Mouse (Mus musculus) CD4-positive naive resting alpha-beta T cell, adult 57 days (primary cell): Measurements from ENCODE around the gene Als2cl. TPM values are rescaled to one million over a fixed set of nuclear protein-coding genes. Genes with fewer than 3 reads are reported as not detected.

Experiments
- total RNA-seq: library from RNA; stranded (reverse); gene quantifications from one replicate; pipeline ENCODE4 v1.2.4, GENCODE M21; 2023

The Als2cl gene
- 526 TPM for total RNA-seq

DNA sequence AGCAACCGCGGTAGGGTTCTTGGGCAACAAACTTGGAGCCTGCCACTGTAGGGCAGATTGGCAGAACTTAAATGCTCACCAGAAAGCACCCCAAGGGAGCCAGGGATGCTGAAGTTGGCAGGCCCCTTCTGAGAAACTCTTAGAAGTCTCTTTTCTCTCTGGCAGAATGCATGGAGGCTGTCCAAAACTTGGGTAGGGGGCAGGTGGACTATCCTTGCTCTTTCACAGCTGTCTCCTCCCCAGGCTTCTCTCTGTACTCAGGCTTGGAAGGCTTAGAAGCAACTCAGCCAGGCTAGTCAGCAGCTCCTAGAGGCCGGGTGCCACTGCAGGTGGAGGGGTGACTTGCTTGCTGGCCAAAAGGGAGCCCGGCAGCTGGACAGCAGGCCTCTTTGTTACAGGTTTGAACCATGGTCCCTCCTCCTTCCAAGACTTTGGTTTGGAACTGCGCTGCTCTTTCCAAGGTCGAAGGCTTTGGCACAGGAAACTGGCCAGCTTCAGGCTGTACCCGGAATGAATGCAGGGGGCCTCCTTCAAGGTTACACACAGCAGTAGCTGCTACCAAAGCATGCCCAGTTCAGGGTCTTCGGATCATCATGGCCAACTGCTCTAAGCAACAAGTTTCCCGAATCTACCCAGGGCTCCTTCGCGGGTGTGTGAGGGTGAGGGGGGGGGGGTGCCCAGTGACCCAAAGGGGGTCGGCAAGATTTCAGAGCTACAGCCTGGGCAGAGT is at the start of gene Als2cl:
Als2cl (plus strand) TSS at position 680 of the 730 bp plus-strand sequence.

DNA sequence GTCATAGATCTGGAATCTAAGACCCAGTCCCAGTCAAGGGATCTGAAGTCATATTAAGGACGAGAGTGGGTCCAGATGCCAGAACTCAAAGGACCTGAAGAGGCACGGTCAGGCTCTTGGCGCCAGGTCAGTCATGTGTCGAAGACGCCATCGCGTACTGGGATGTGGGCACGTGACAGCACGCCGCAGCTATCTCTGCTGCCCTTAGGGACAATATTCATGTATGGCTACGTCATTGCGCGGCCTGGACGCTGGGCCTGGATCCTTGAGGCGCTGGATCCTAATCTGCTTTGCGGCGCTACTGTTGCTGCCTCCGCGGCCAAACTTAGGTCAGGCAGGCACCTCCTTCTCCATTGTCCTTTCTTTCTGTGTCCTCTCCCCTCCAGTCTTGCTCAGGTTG is 45.3 kb upstream of the Als2cl start, which contains the start of gene Prss45:
Prss45 (plus strand) TSS at position 178 of the 400 bp plus-strand sequence.

DNA sequence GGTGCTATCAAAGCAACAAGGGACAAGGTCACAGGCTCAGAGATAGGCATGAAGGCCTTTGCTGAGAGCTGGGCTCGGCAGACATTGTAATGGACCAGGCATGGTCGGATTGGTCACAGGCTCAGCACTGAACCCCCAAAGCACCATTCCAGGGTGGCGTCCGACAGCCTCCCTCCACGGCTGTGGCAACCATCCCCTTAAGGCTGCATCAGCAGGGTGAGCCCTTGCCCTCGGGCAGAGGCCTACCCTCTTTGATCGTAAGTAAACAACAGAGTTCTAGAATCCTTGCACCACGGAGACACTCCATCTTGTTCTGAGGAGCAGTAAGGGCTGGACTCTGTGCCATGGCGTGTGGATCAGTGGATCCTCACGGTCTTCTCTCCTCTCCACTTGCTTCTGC is 35.5 kb upstream of the Als2cl start, which contains the start of gene Prss46:
Prss46 (plus strand) TSS at position 301 of the 400 bp plus-strand sequence.

DNA sequence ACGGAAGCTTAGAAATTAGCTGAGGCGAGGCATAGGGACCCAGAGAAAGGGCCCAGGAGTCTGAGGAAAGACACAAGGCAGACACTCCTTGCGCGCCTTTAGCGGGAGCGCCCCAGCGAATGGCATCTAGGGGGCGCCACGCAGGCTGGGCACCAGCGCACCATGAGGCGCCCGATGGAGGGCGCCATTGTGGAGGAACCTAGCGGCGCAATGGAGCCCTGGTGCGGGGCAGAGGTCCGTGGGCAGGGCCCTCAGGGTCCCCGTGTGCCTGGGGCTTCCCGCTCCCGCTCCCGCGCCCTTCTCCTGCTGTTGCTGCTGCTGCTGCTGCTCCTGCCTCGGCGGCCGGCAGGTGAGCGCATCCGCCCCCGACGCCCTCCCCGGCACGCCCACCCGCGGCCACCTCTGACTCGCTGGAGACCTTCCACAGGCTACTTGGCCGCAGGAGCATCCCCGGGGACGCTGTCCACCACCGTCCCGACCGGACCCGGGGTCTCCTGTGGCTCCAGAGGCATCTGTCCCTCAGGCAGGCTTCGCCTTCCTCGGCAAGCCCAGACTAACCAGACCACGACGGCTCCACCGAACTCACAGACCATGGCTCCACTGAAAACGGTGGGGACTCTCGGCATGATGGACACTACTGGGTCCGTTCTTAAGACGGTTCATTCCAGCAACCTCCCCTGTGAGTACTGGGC is 21.7 kb upstream of the Als2cl start, which contains the start of gene Prss50:
Prss50 (plus strand) TSS at position 187 of the 692 bp plus-strand sequence.

DNA sequence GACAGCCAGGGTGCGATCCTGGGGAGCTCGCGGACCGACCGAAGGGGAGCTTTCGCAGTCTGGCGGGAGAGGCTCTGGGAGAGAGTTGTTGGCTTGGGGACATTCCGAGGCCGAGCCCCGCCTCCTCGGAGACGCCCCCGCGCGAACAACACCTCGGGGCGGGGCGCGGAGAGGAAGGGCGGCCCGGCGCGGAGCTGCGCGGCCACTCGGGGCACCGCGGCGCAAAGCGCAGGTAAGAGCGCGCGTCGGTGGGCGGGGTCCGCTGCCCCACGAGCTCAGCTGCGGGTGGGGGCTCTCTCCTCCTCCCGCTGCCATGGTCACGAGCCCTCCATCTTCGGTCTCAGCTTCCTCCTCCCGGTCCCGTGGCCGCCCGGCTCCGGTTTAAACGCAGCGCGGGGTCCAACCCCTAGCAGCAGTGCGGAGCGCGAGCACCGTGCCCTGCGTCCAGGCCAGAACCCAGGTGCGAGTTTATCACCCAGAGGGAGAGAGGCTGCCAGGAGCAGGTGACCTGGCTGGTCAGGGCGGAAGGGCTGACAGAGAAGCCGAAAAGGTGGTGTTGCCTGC is 410 bp downstream of the Als2cl start, which contains the start of gene Tmie:
Tmie (minus strand) TSS at position 116 of the 564 bp plus-strand sequence.

DNA sequence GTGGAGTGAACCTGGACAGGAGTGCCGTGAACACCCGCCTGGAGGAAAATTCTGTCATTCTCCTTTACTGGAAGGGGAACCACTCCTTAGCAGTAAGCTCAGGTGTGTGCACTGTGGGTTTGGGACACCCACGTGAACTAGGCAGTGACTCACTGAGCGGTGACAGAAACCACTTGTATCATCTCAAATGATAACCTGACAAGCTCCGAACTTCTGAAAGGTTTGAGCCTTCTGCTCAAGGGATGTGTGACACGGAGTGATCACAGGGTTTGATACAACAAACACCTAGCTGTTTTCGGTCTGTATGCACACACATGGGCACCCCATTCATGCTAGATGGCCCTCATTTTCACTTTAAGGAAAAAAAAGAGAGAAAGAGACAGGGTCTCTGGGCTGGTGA is 37.1 kb downstream of the Als2cl start, which contains the start of gene Fam240a:
Fam240a (minus strand) TSS at position 76 of the 400 bp plus-strand sequence.

DNA sequence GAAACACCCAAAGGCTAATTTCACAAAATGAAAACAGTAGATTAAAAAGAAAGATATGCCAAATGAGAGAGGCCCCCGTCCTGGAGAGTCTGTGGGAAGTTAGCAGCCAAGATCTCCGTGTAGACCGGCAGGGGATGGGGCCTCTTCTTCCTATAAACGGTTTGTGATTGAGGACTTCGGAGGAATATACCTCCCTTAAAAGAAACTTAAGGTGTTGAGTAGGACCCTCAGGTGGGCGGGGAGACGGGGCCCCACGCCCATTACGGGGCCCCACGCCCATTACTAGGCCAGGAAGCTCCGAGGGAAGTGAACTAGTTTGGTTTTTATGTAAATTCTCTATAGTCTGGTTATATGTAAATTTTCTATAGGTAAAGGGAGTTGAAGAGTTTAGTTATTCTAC is 66.3 kb downstream of the Als2cl start, which contains the start of gene Tdgf1:
Tdgf1 (minus strand) TSS at position 233 of the 400 bp plus-strand sequence.

Other genes starting within 250 kb of the Als2cl start
- 81.3 TPM for gene Nbeal2, start 225.7 kb upstream of the Als2cl start, total RNA-seq
- 83.5 TPM for gene Ccdc12, start 223.4 kb upstream of the Als2cl start, total RNA-seq
- not detected for gene Myl3, start 138.0 kb upstream of the Als2cl start, total RNA-seq
- not detected for gene Pth1r, start 132.7 kb upstream of the Als2cl start, total RNA-seq
- gene Prss42, start 81.7 kb upstream of the Als2cl start, total RNA-seq = not detected
- gene Prss44, start 65.9 kb upstream of the Als2cl start, total RNA-seq = not detected
- gene Prss43, start 53.2 kb upstream of the Als2cl start, total RNA-seq = not detected
- not detected for gene Prss45, start 45.3 kb upstream of the Als2cl start, total RNA-seq
- not detected for gene Prss46, start 35.4 kb upstream of the Als2cl start, total RNA-seq
- not detected for gene Prss50, start 21.9 kb upstream of the Als2cl start, total RNA-seq
- gene Tmie, start 243 bp downstream of the Als2cl start, total RNA-seq = 29.7 TPM
- gene Fam240a, start 37.0 kb downstream of the Als2cl start, total RNA-seq = 4.1 TPM
- 1.3 TPM for gene Tdgf1, start 66.3 kb downstream of the Als2cl start, total RNA-seq
- 0.27 TPM for gene Lrrc2, start 71.7 kb downstream of the Als2cl start, total RNA-seq
- not detected for gene Rtp3, start 110.7 kb downstream of the Als2cl start, total RNA-seq
- gene Ltf, start 139.4 kb downstream of the Als2cl start, total RNA-seq = 4.3 TPM
- 4.1 TPM for gene Ccrl2, start 177.6 kb downstream of the Als2cl start, total RNA-seq
- gene Lrrfip2, start 237.7 kb downstream of the Als2cl start, total RNA-seq = 31.9 TPM